Mouse (Mus musculus) granulocyte monocyte progenitor cell, adult 5-6 weeks (primary cell): ENCODE measurements around the gene Olfr157. TPM values are rescaled to one million over a fixed set of nuclear protein-coding genes. Genes with fewer than 3 reads are reported as not detected.
"Not testable (repeated sequence)": the region's sequence is repeated elsewhere in the genome, so short reads cannot be mapped to it uniquely, and the experiment has no call there.

Experiments used
- ATAC-seq: replicated peaks from 2 replicates; pipeline ENCODE4 v1.8.0; 2016; ENCODE audit warnings: mild to moderate bottlenecking, moderate TSS enrichment, inconsistent platforms; ENCODE audit not compliant: poor library complexity, severe bottlenecking
- total RNA-seq, 2 experiments: library from RNA; stranded (forward) in 1 of 2; stranded (reverse) in 1 of 2; fragments of 200-712, 200-1000 nt in 1 of 2; fragments of >200 nt in 1 of 2; fragmentation: Nextera tagmentation in 1 of 2; gene quantifications; 2 replicates each; pipeline ENCODE4 v1.2.3; 2014 to 2017

Gene Olfr157
- total RNA-seq, 2 experiments from 2014 or later: not detected

- ATAC-seq: no peak
Measured at GRCm38 (mm10) chr4:43822896-43823550, 17.0 kb downstream of the Olfr157 start.

- no peak for ATAC-seq
Measured at GRCm38 (mm10) chr4:43798936-43799335, 41.1 kb downstream of the Olfr157 start.

DNA sequence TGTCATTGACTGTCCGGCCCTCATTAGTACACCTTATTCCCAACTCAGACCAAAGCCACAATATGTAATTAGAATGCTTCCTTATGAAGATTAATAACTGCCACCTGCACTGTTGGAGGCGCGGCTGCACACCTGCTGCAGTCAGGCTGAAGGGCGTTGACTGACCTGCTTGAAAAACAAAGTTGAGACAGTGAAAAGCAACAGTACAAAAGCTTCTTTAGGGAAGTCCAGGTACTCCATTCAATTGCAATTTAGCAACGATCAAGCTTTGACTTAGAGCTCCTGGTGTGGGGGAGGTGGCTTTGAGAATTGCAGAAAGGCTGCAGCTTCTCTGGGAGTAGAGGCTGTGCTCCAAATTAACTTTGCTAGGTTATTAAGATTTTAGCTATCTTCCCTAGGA is 44.2 kb downstream of the Olfr157 start:
- ATAC-seq: not testable (repeated sequence)

- ATAC-seq: no peak
Measured at GRCm38 (mm10) chr4:43795296-43795695, 44.7 kb downstream of the Olfr157 start.

Other genes with a start within 250 kb of the Olfr157 start
- 0.64 TPM in 1 of 2 replicates, not detected in the other for gene Npr2, start 208.3 kb downstream of the Olfr157 start, total RNA-seq (2014; fragmentation: Nextera tagmentation)
- 0.31 and 0.56 TPM in 2 replicates for gene Npr2, start 208.3 kb downstream of the Olfr157 start, total RNA-seq (2017)
- gene Spag8, start 186.6 kb downstream of the Olfr157 start, total RNA-seq (2014; fragmentation: Nextera tagmentation): 1.3 TPM in 1 of 2 replicates, not detected in the other
- not detected in 2 replicates for gene Spag8, start 186.6 kb downstream of the Olfr157 start, total RNA-seq (2017)
- 58.6 and 78.3 TPM in 2 replicates for gene Hint2, start 183.7 kb downstream of the Olfr157 start, total RNA-seq (2014; fragmentation: Nextera tagmentation)
- 55.1 and 63.3 TPM in 2 replicates for gene Hint2, start 183.7 kb downstream of the Olfr157 start, total RNA-seq (2017)
- gene Tmem8b, start 171.2 kb downstream of the Olfr157 start, total RNA-seq (2014; fragmentation: Nextera tagmentation): 1.9 and 4.9 TPM in 2 replicates
- 0.46 and 0.52 TPM in 2 replicates for gene Tmem8b, start 171.2 kb downstream of the Olfr157 start, total RNA-seq (2017)
- gene Fam221b, start 171.1 kb downstream of the Olfr157 start, total RNA-seq (2014; fragmentation: Nextera tagmentation): not detected in 2 replicates
- gene Fam221b, start 171.1 kb downstream of the Olfr157 start, total RNA-seq (2017): 0.34 and 0.36 TPM in 2 replicates
- not detected in 2 replicates for gene Olfr70, start 139.4 kb downstream of the Olfr157 start, total RNA-seq (2014; fragmentation: Nextera tagmentation)
- gene Olfr70, start 139.4 kb downstream of the Olfr157 start, total RNA-seq (2017): not detected in 2 replicates
- not detected in 2 replicates for gene Olfr71, start 129.9 kb downstream of the Olfr157 start, total RNA-seq (2014; fragmentation: Nextera tagmentation)
- gene Olfr71, start 129.9 kb downstream of the Olfr157 start, total RNA-seq (2017): not detected in 2 replicates
- not detected in 2 replicates for gene Hrct1, start 113.0 kb downstream of the Olfr157 start, total RNA-seq (2014; fragmentation: Nextera tagmentation)
- gene Hrct1, start 113.0 kb downstream of the Olfr157 start, total RNA-seq (2017): not detected in 2 replicates
- gene Spaar, start 110.2 kb downstream of the Olfr157 start, total RNA-seq (2014; fragmentation: Nextera tagmentation): not detected in 2 replicates
- not detected in 2 replicates for gene Spaar, start 110.2 kb downstream of the Olfr157 start, total RNA-seq (2017)
- not detected in 2 replicates for gene Olfr159, start 69.2 kb downstream of the Olfr157 start, total RNA-seq (2014; fragmentation: Nextera tagmentation)
- not detected in 2 replicates for gene Olfr159, start 69.2 kb downstream of the Olfr157 start, total RNA-seq (2017)
- gene Olfr156, start 16.3 kb downstream of the Olfr157 start, total RNA-seq (2014; fragmentation: Nextera tagmentation): not detected in 2 replicates
- gene Olfr156, start 16.3 kb downstream of the Olfr157 start, total RNA-seq (2017): not detected in 2 replicates
- not detected in 2 replicates for gene Olfr155, start 11.4 kb upstream of the Olfr157 start, total RNA-seq (2014; fragmentation: Nextera tagmentation)
- not detected in 2 replicates for gene Olfr155, start 11.4 kb upstream of the Olfr157 start, total RNA-seq (2017)
- 1.3 and 5.5 TPM in 2 replicates for gene Reck, start 35.3 kb upstream of the Olfr157 start, total RNA-seq (2014; fragmentation: Nextera tagmentation)
- gene Reck, start 35.3 kb upstream of the Olfr157 start, total RNA-seq (2017): 0.22 and 1.4 TPM in 2 replicates
- gene Glipr2, start 117.2 kb upstream of the Olfr157 start, total RNA-seq (2014; fragmentation: Nextera tagmentation): 8.2 and 12.7 TPM in 2 replicates
- 16.4 and 20.8 TPM in 2 replicates for gene Glipr2, start 117.2 kb upstream of the Olfr157 start, total RNA-seq (2017)
- gene Ccin, start 143.3 kb upstream of the Olfr157 start, total RNA-seq (2014; fragmentation: Nextera tagmentation): not detected in 2 replicates
- 0.09 TPM in 1 of 2 replicates, not detected in the other for gene Ccin, start 143.3 kb upstream of the Olfr157 start, total RNA-seq (2017)
- gene Clta, start 164.3 kb upstream of the Olfr157 start, total RNA-seq (2014; fragmentation: Nextera tagmentation): 280 and 311 TPM in 2 replicates
- 422 and 509 TPM in 2 replicates for gene Clta, start 164.3 kb upstream of the Olfr157 start, total RNA-seq (2017)
- 32.9 and 42.7 TPM in 2 replicates for gene Gne, start 244.0 kb upstream of the Olfr157 start, total RNA-seq (2014; fragmentation: Nextera tagmentation)
- gene Gne, start 244.0 kb upstream of the Olfr157 start, total RNA-seq (2017): 34.6 and 36.3 TPM in 2 replicates